Mouse (Mus musculus) liver, embryonic 14.5 days (tissue): ENCODE measurements around the gene Eya2.

Experiments
- CTCF ChIP-seq: IDR thresholded peaks from 2 replicates; pipeline ENCODE4 v1.5.1; 2016; ENCODE audit warnings: antibody characterized with exemption, low read depth, control low read depth
- EP300 ChIP-seq: IDR thresholded peaks from 2 replicates; pipeline ENCODE4 v1.6.1; 2016; ENCODE audit warnings: antibody characterized with exemption, low read depth

DNA sequence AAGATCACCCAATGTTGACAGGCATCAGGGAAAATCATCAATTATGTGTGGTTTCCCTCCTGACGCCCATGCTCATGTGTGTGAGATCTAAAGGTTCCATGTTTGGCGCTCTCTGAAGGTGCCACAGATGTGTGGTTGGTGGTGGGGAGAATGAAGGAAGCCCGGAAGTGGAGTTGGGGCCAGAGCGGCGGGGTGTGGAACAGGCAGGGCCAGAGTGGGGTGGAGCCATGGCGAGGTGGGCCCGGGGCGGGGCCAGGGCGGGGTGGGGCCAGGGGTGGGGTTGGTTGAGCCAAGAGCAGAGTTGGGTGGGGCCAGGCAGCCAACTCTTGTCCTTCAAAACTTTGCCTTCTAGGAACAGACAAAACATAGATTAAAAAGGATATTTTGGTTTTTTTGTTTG, 113.4 kb downstream of the Eya2 start:
- TF ChIP-seq CTCF (no peak), EP300 (no peak)
